Mouse (Mus musculus) NIH3T3 (cell line): ENCODE results near the gene Mrps7.

Source experiments
- DNase-seq: peaks from one replicate; pipeline ENCODE4 v3.0.0-alpha.2; 2012; ENCODE audit warnings: low read depth

Mrps7 gene

DNA sequence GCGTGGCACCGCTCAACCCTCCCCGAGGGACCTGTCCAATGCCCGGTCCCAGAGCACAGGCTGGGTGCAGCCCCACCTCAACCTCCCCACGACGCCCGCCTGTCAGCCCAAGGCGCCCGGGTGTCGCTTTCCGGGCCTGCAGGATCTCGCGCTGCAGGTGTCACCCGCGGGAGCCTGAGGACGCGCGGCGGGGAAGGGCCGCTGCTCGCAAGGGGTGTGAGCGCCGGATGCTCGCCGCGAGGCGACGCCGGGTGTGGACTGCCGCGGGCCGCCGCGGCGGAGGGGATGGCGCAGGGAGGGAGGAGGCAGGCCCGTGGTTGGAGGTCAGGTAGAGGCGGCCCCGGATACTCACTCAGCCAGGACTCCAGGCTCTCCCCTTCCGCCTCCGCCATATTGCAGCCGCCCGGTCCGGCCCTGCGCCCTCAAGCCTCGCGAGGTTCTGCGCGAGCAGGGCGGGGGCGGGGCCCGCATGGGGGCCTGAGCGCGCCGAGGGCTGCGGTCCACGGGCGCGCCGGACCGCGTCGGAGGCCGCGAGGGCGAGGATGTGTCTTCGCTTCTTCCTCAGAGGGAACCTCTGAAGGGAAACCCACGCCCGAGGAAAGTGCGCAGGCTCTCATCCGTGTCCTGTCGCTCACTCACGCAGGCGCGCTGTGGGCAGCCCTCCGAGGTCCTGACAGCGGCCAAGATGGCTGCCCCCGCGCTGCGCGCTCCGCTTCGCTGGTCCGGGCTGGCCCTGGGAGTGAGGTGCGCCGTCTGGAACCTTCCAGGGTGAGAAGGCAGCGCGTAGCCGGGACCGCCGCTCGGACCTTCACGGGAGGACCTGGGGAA, at the start of gene Mrps7, which contains the start of gene Gga3:
Gene Mrps7, plus strand, starts transcription at position 450 of the 828 bp plus-strand sequence.
Gene Gga3, minus strand, starts transcription at position 576 of the 828 bp plus-strand sequence.
- DNase-seq: peak; percentile 95

DNA sequence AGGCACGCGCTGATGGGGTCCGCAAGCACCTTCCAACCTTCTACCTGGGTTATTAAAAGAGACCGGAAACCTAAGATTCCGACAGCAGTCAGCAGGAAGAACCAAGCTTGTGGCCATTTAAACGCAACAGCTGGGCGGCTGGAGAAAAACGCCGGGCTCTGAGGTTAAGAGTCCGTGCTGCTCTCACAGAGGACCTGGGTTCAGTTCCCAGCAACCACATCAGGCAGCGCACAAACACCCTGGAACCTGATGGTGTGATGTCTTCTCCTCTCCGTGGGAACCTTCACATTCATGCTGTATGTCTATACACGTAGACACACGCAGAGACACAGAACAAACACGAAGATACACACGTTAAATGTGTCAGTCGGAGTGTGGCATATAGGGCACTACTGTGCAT, 48.0 kb upstream of the Mrps7 start:
- no peak for DNase-seq

DNA sequence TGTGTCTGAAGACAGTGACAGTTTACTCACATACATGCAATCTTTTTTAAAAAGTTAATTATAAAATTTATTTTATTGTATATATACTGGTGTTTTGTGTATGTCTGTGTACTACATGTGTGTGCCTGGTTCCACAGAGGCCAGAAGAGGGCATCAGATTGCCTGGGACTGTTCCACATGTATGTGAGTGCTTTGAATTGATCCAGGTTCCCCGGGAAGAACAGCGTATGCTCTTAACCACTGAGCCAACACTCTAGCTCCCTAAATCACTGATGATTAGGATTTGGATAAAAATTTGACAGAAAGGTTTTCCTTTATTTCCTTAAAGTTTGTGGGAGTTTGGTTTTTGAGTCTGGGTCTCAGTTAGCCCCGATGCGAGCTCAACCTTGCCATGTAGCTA, 40.3 kb upstream of the Mrps7 start:
- DNase-seq: peak; percentile 27

DNA sequence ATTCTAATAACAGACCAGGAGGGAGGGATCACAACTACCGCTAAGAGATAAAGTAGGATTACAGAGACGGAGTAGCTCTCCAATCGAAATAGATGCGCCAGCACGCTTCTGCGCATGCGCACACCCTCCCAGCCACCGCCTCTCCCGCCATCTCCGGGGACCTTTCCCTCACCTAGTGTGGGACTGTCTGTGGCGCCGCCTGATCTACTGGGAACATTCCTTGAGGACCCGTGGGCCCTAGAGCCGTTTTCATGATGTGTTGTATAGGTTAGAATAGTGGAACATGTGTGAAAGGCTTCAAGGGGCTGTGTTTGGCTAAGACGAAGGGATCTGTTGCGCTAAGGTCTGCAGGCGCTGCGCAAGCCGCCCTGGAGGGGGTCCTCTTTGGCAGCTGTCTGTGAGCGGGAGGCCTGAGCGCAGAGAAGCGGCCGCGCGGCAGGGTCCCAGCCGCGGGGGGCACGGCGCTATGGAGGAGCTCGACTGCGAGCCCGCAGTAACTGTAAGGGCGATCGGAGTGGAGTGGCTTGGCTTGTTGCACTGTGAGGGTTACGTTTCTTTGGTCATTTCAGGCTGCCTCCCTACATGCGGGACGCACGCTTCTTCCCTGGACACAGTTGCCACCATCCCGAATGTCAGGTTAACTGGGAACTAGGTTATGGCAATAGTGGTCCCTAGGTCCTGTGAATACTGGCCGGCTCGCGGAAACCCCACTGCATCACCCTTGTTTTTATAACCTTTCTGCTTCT, 39.5 kb upstream of the Mrps7 start, which contains the start of gene Nup85:
Gene Nup85, plus strand, starts transcription at position 371 of the 746 bp plus-strand sequence.
- DNase-seq: peak; percentile 98

DNA sequence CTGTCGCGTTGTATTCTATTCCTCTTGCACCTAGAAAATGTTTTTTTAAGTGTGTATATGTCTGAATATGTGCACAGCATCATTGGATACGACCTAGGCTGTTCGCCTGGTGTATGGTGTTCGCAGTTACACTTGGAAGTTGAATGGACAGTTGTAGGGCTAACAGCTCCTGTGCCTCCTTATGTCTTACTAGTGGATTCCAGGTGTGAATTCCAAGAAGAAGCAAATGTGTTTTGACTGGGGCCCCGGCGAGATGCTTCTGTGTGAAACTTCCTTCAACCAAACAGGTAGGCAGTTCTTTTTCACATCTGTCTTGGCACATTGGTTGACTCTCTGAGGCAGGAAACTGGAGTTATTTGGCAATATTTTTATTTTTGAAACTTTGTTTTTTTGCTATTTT, 38.8 kb upstream of the Mrps7 start:
- no peak for DNase-seq

DNA sequence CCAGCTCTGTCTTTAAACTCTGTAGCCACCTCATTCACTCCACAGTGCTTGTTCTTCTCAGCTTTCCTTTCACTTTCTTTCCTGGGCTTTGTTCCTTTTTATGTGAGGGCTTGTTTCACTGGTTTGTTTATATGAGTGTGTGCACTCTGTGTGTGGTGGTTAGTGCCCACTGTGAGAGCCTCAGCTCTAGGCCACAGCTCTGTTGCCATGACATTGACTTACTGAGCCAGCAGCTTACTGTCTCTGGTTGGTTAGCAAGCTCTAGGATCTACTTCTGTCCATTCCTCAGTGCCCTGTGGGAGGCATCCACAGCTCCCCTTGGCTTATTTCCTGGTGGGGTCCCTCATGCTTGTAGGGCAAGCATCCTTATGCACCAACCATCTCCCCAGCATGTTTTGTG, 24.6 kb upstream of the Mrps7 start:
- no peak for DNase-seq

DNA sequence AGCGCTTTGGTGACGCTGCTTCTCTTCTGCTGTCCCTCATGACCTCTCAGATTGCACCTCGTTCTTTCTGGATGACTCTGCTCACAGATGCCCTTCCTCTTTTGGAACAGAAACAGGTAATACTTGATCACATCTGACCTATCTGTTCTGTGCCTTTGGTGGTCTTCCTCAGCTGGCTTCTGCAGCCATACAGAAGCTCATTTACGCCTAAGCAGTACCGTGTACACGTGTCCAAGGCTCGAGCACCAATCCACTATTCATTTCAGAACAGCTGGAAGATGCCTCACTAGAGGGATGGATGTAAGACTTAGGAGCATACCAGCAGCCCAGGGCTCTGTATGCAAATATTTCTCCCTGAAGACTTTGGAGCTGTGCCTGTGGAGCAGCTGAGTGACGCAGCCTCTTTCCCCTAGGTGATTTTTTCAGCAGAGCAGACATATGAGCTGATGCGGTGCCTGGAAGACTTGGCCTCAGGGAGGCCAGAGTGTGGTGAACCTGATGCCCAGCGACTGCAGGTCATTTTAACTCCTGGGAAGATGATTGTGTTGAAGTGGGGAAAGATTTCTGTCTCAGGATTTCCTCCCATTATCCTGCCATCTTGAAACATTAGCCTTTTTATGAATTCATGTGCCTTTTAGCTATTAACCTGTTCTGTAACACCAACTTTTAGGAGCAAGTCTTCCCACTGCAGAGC, 20.7 kb upstream of the Mrps7 start:
- DNase-seq: no peak

DNA sequence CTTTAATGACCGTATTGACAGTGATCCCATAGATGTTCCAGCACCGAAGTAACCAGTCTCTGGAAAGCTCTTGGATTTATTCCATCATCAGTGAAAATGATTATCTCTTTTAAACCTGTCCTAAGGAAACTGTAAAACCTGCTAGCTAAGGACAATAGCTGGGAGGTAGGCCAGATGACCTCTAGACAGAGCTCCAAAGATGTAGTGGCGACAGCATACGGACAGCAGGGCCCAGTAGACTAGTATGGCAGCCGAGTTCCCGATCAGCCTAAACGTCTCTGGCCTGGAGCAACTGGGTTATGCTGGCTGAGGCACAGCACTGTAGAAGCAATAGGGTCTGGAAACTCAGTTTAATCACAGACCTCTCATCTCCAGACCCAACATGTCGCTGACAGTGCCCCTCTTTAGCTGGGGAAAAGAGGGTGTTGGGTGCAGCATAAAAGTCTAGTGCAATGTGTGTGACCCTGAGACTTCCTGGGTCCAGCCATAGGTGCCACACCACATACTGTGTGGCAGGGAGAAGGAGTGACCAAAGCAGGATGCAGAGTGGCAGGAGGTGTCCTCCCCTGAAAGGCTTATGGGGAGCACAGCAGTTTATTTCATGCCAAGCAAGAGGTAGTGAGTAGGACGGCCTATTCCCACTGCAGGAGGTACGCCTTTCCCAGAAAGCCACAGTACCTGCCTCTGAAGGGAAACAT, 19.2 kb upstream of the Mrps7 start:
- no peak for DNase-seq

GRCm38 (mm10) chr11:115585573-115586100, 18.1 kb upstream of the Mrps7 start:
- no peak for DNase-seq

GRCm38 (mm10) chr11:115586403-115586802, 17.3 kb upstream of the Mrps7 start:
- DNase-seq: no peak

- DNase-seq: no peak
These were observed 15.7 kb upstream of the Mrps7 start for GRCm38 (mm10) chr11:115587984-115588383.

- no peak for DNase-seq
These were observed 13.1 kb upstream of the Mrps7 start for GRCm38 (mm10) chr11:115590526-115591075.

DNA sequence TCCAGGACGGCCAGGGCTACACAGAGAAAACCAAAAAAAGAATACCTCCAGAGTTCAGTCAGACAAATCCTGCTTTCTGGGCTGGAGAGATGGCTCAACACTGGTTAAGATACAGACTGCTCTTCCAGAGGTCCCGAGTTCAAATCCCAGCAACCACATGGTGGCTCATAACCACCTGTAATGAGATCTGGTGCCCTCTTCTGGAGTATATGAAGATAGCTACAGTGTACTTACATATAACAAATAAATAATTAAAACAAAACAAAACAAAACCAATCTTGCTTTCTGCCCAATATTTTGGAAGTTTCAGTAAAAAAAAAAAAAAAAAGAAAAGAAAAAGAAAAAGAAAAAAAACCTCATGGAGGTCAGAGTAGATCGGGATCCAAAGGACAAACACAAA, 8.5 kb upstream of the Mrps7 start:
- DNase-seq: peak; percentile 59

DNA sequence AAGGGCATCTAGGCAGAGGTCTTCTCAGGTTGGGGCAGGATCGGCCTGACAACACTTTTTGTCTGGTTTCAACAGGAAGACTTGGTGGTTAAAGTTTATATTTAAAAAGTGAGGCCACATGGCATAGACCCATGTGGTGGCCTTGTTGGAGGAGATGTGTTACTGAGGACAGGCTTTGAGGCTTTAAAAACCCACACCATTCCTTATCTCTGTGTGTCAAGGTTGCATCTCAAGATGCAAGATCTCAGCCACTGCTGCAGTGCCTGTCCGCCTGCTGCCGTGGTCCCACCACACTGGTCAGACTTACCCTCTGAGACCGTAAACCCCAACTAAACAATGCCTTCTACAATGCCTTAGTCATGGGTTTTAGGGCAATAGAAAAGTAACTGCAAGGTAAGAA, 5.4 kb upstream of the Mrps7 start:
- DNase-seq: no peak

DNA sequence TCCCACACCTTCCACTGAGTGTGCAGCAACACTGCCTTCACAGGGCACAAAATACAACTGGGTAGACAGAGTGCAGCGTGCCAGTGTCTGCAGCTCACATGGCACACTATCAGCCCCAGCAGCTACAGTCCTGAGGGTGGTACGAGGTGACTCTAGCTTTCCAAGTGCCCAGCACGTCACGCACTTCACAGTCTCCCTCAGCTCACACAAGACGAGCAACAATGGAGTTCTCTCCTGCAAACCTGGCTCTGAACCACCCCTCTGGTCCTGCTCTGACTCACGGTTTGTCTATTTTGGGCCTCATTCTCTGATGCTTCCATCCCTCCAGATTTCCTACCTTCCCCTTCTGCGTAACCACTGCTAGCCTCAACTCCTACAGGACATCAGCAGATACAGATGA, 4.0 kb upstream of the Mrps7 start:
- DNase-seq: peak; percentile 38

- DNase-seq: no peak
These were observed 3.0 kb upstream of the Mrps7 start for GRCm38 (mm10) chr11:115600743-115601142.

- DNase-seq: no peak
These were observed 2.6 kb upstream of the Mrps7 start for GRCm38 (mm10) chr11:115601174-115601573.

- DNase-seq: no peak
These were observed 623 bp upstream of the Mrps7 start for GRCm38 (mm10) chr11:115603128-115603475.

DNA sequence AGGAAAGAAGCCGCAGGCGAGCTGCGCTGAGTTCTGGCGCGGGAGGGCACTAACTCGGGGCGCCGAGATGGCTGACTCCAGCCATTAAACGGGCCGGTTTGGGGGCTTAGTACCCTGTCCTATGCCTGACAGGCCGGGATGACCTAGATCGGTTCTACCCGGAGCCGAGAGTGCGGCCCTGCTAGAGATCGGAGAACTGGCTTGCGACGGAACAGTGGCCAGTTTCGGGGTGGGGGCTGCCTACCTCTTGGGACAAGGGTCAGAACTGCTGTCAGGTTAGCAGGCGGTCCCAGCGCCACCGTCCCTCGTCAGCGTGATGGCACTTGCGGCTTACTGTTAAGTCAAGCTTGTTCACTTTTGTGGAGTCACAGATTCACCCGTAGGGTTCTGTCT, 575 bp downstream of the Mrps7 start:
- DNase-seq: no peak

- no peak for DNase-seq
These were observed 3.0 kb downstream of the Mrps7 start for GRCm38 (mm10) chr11:115606733-115607132.
